Mouse (Mus musculus) heart, embryonic 14.5 days (tissue): ENCODE measurements around the gene Col4a3bp. TPM values are rescaled to one million over a fixed set of nuclear protein-coding genes. Genes with fewer than 3 reads are reported as not detected.

ENCODE experiments used
- ATAC-seq: fragments of 200-750 bp; cut with Nextera tagmentation; 2 replicates; pipeline ENCODE4 v1.8.0; 2017; ENCODE audit warnings: low read depth, moderate TSS enrichment; ENCODE audit not compliant: insufficient number of reproducible peaks, insufficient read depth, low FRiP score
- H3K27ac ChIP-seq, 2 experiments: fragments of 200-500 bp in 1 of 2; fragments of 300-500 bp in 1 of 2; sonication (generic) in 1 of 2; replicated peaks in 1 of 2; 2 replicates each; pipeline ENCODE4 v1.5.1; 2012 to 2014; ENCODE audit warnings: low read depth in 2 of 2, low read length in 2 of 2, control low read depth in 1 of 2, mild to moderate bottlenecking in 1 of 2, mixed read lengths in 1 of 2; ENCODE audit not compliant: control insufficient read depth in 1 of 2, insufficient read depth in 1 of 2
- H3K27me3 ChIP-seq: fragments of 300-500 bp; sonication (generic); 2 replicates; pipeline ENCODE4 v1.6.1; 2014; ENCODE audit warnings: mild to moderate bottlenecking, low read length, control low read depth; ENCODE audit not compliant: control insufficient read depth, insufficient read depth
- H3K36me3 ChIP-seq: fragments of 300-500 bp; sonication (generic); 2 replicates; pipeline ENCODE4 v1.6.1; 2014; ENCODE audit warnings: mild to moderate bottlenecking, control low read depth, low read length, mixed read lengths; ENCODE audit not compliant: control insufficient read depth, insufficient read depth
- H3K4me1 ChIP-seq, 2 experiments: fragments of 200-500 bp in 1 of 2; fragments of 300-500 bp in 1 of 2; sonication (generic) in 1 of 2; 2 replicates each; pipeline ENCODE4 v1.6.1; 2012 to 2014; ENCODE audit warnings: low read length in 2 of 2, control low read depth in 1 of 2, mixed read lengths in 1 of 2; ENCODE audit not compliant: control insufficient read depth in 2 of 2, insufficient read depth in 2 of 2
- H3K4me2 ChIP-seq: fragments of 300-500 bp; sonication (generic); 2 replicates; pipeline ENCODE4 v1.6.1; 2014; ENCODE audit warnings: mild to moderate bottlenecking, low read length
- H3K4me3 ChIP-seq, 2 experiments: fragments of 200-500 bp in 1 of 2; fragments of 300-500 bp in 1 of 2; sonication (generic) in 1 of 2; 2 replicates each; pipeline ENCODE4 v1.5.1; 2012 to 2014; ENCODE audit warnings: low read length in 2 of 2, mild to moderate bottlenecking in 2 of 2, control low read depth in 1 of 2, low read depth in 1 of 2, moderate library complexity in 1 of 2; ENCODE audit not compliant: control insufficient read depth in 1 of 2, insufficient read depth in 1 of 2
- H3K9ac ChIP-seq: fragments of 300-500 bp; sonication (generic); 2 replicates; pipeline ENCODE4 v1.6.1; 2014; ENCODE audit warnings: mild to moderate bottlenecking, low read length
- H3K9me3 ChIP-seq: fragments of 300-500 bp; sonication (generic); 2 replicates; pipeline ENCODE4 v1.6.1; 2016; ENCODE audit warnings: low read length, control low read depth; ENCODE audit not compliant: control insufficient read depth
- WGBS: fragments of 180-500 bp; shearing (Covaris S2); extraction: QIAGEN DNeasy Blood & Tissue Kit; methylation state at CpG from one replicate; pipeline ENCODE4 v1.1.7; 2014; 5-methylcytosine and 5-hydroxymethylcytosine counted together
- polyA plus RNA-seq: library from polyadenylated mRNA; unstranded; fragments of >200 nt; fragmentation: Nextera tagmentation; extraction: Ambion mirVana; gene quantifications from 2 replicates; pipeline ENCODE4 v1.2.1, GENCODE M21; 2014

Gene Col4a3bp
- polyA plus RNA-seq, 1 experiment from 2014 or later = 11.9 TPM

GRCm38 (mm10) chr13:96527856-96528255, 14.6 kb upstream of the Col4a3bp start:
- Histone ChIP-seq H3K4me3 (no peak overlapping the region), H3K9me3 (no peaks in the 10 kb centered on the region), H3K4me1 (0 out of 4 replicates have a peak, but pooled peaks cover 0 to 4% of the 10 kb centered on the region in 2 experiments), H3K36me3 (no peaks in the 10 kb centered on the region), H3K27ac (no peak overlapping the region), H3K4me2 (no peak overlapping the region), H3K9ac (no peak overlapping the region), H3K27me3 (no peaks in the 10 kb centered on the region)
- no peak for ATAC-seq
- 85% methylated on average over 11 of the region's 11 CpGs for WGBS

- H3K4me1 ChIP-seq = 0 out of 4 replicates have a peak, but pooled peaks cover 0 to 4% of the 10 kb centered on the region in 2 experiments
- no peaks in the 10 kb centered on the region for H3K36me3 ChIP-seq
- H3K4me2 ChIP-seq = no peak overlapping the region
- no peak overlapping the region for H3K9ac ChIP-seq
- ATAC-seq = no peak
- WGBS = 87% methylated on average over 3 of the region's 3 CpGs
- H3K9me3 ChIP-seq = no peaks in the 10 kb centered on the region
- no peaks in the 10 kb centered on the region for H3K27me3 ChIP-seq
- H3K27ac ChIP-seq = no peak overlapping the region
- H3K4me3 ChIP-seq = no peak overlapping the region
Measured at GRCm38 (mm10) chr13:96528776-96529175, 13.6 kb upstream of the Col4a3bp start.

GRCm38 (mm10) chr13:96529542-96529941, 12.9 kb upstream of the Col4a3bp start:
- Histone ChIP-seq H3K27ac (no peak overlapping the region), H3K4me1 (0 out of 4 replicates have a peak, but pooled peaks cover 0 to 4% of the 10 kb centered on the region in 2 experiments), H3K27me3 (no peaks in the 10 kb centered on the region), H3K9ac (no peak overlapping the region), H3K9me3 (no peaks in the 10 kb centered on the region), H3K36me3 (no peaks in the 10 kb centered on the region), H3K4me2 (no peak overlapping the region), H3K4me3 (no peak overlapping the region)
- ATAC-seq = no peak
- WGBS = 89% methylated on average over 3 of the region's 3 CpGs

- H3K9ac ChIP-seq = no peak overlapping the region
- no peaks in the 10 kb centered on the region for H3K27me3 ChIP-seq
- H3K9me3 ChIP-seq = no peaks in the 10 kb centered on the region
- no peak for ATAC-seq
- H3K4me3 ChIP-seq = no peak overlapping the region
- no peak overlapping the region for H3K4me2 ChIP-seq
- no peak overlapping the region for H3K27ac ChIP-seq
- no peaks in the 10 kb centered on the region for H3K36me3 ChIP-seq
- H3K4me1 ChIP-seq = 0 out of 4 replicates have a peak, but pooled peaks cover 0 to 4% of the 10 kb centered on the region in 2 experiments
- WGBS = 92% methylated on average over 9 of the region's 9 CpGs
Measured at GRCm38 (mm10) chr13:96530064-96530463, 12.4 kb upstream of the Col4a3bp start.

GRCm38 (mm10) chr13:96532176-96532575, 10.2 kb upstream of the Col4a3bp start:
- Histone ChIP-seq H3K4me1 (0 out of 4 replicates have a peak, but pooled peaks cover 0 to 4% of the 10 kb centered on the region in 2 experiments), H3K4me3 (no peak overlapping the region), H3K36me3 (no peaks in the 10 kb centered on the region), H3K9ac (no peak overlapping the region), H3K27me3 (no peaks in the 10 kb centered on the region), H3K4me2 (no peak overlapping the region), H3K9me3 (no peaks in the 10 kb centered on the region), H3K27ac (no peak overlapping the region)
- WGBS = 87% methylated on average over 6 of the region's 6 CpGs
- ATAC-seq = no peak

GRCm38 (mm10) chr13:96533742-96534141, 8.7 kb upstream of the Col4a3bp start:
- H3K4me3 ChIP-seq = no peak overlapping the region
- 0 out of 4 replicates have a peak, but pooled peaks cover 0 to 4% of the 10 kb centered on the region in 2 experiments for H3K4me1 ChIP-seq
- no peak for ATAC-seq
- no peak overlapping the region for H3K4me2 ChIP-seq
- 60% methylated on average over 2 of the region's 2 CpGs for WGBS
- H3K36me3 ChIP-seq = no peaks in the 10 kb centered on the region
- H3K9me3 ChIP-seq = no peaks in the 10 kb centered on the region
- H3K27me3 ChIP-seq = no peaks in the 10 kb centered on the region
- no peak overlapping the region for H3K27ac ChIP-seq
- H3K9ac ChIP-seq = no peak overlapping the region

- 62% methylated on average over 5 of the region's 5 CpGs for WGBS
- no peak for ATAC-seq
Measured at GRCm38 (mm10) chr13:96536821-96537572, 5.4 kb upstream of the Col4a3bp start.

More at GRCm38 (mm10) chr13:96536821-96537572, 5.4 kb upstream of the Col4a3bp start:
- peaks cover 0 to 7% of the 10 kb centered on the region in 2 experiments; a peak in 2 of 4 replicates for H3K4me1 ChIP-seq
- H3K27ac ChIP-seq = no peak overlapping the region
- H3K4me3 ChIP-seq = no peak overlapping the region
- no peaks in the 10 kb centered on the region for H3K36me3 ChIP-seq
- no peaks in the 10 kb centered on the region for H3K9me3 ChIP-seq
- no peak overlapping the region for H3K9ac ChIP-seq
- no peaks in the 10 kb centered on the region for H3K27me3 ChIP-seq
- H3K4me2 ChIP-seq = no peak overlapping the region
